Mouse (Mus musculus) heart, embryonic 16.5 days (tissue): Measurements from ENCODE around the gene Tubd1. TPM values are rescaled to one million over a fixed set of nuclear protein-coding genes. Genes with fewer than 3 reads are reported as not detected.

ENCODE experiments used
- ATAC-seq: fragments of 200-750 bp; cut with Nextera tagmentation; replicated peaks from 2 replicates; pipeline ENCODE4 v1.8.0; 2017; ENCODE audit warnings: moderate number of reproducible peaks; ENCODE audit not compliant: insufficient read depth, low FRiP score; ENCODE audit errors: extremely low read depth
- H3K27ac ChIP-seq: fragments of 300-500 bp; sonication (generic); 2 replicates; pipeline ENCODE4 v1.5.1; 2014; ENCODE audit warnings: mild to moderate bottlenecking, low read length, control low read depth, moderate library complexity
- H3K27me3 ChIP-seq: fragments of 300-500 bp; sonication (generic); 2 replicates; pipeline ENCODE4 v1.6.1; 2014; ENCODE audit warnings: low read length, mixed read lengths; ENCODE audit not compliant: control insufficient read depth, insufficient read depth
- H3K36me3 ChIP-seq: fragments of 300-500 bp; sonication (generic); 2 replicates; pipeline ENCODE4 v1.6.1; 2014; ENCODE audit not compliant: control insufficient read depth, insufficient read depth
- H3K4me1 ChIP-seq: fragments of 300-500 bp; sonication (generic); 2 replicates; pipeline ENCODE4 v1.6.1; 2014; ENCODE audit warnings: low read length, mixed read lengths; ENCODE audit not compliant: control insufficient read depth, insufficient read depth
- H3K4me2 ChIP-seq: fragments of 300-500 bp; sonication (generic); 2 replicates; pipeline ENCODE4 v1.6.1; 2014; ENCODE audit warnings: low read depth, mild to moderate bottlenecking, control low read depth, low read length
- H3K4me3 ChIP-seq: fragments of 300-500 bp; sonication (generic); 2 replicates; pipeline ENCODE4 v1.5.1; 2014; ENCODE audit warnings: mild to moderate bottlenecking, control low read depth, low read length
- H3K9ac ChIP-seq: fragments of 300-500 bp; sonication (generic); 2 replicates; pipeline ENCODE4 v1.6.1; 2014; ENCODE audit warnings: low read length, control low read depth
- H3K9me3 ChIP-seq: fragments of 300-500 bp; sonication (generic); replicated peaks from 2 replicates; pipeline ENCODE4 v1.6.1; 2016; ENCODE audit warnings: low read length; ENCODE audit not compliant: control insufficient read depth
- WGBS: fragments of 180-500 bp; shearing (Covaris S2); extraction: QIAGEN DNeasy Blood & Tissue Kit; methylation state at CpG from one replicate; pipeline ENCODE4 v1.1.7; 2014; 5-methylcytosine and 5-hydroxymethylcytosine counted together
- polyA plus RNA-seq: library from polyadenylated mRNA; unstranded; fragments of >200 nt; fragmentation: Nextera tagmentation; extraction: Ambion mirVana; gene quantifications from 2 replicates; pipeline ENCODE4 v1.2.1, GENCODE M21; 2015

The Tubd1 gene
- polyA plus RNA-seq, 1 experiment from 2014 or later = 13.6 TPM

- ATAC-seq = no peak
- Histone ChIP-seq H3K27me3 (no peaks in the 10 kb centered on the region), H3K27ac (peak overlapping the region; percentile 75), H3K4me2 (no peak overlapping the region), H3K36me3 (no peaks in the 10 kb centered on the region), H3K9me3 (no peaks in the 10 kb centered on the region), H3K4me3 (no peak overlapping the region), H3K4me1 (peaks cover 24% of the 10 kb centered on the region), H3K9ac (no peak overlapping the region)
- WGBS = 84% methylated on average over 2 of the region's 2 CpGs
Observed at GRCm38 (mm10) chr11:86591931-86592616, 47.3 kb downstream of the Tubd1 start.

DNA sequence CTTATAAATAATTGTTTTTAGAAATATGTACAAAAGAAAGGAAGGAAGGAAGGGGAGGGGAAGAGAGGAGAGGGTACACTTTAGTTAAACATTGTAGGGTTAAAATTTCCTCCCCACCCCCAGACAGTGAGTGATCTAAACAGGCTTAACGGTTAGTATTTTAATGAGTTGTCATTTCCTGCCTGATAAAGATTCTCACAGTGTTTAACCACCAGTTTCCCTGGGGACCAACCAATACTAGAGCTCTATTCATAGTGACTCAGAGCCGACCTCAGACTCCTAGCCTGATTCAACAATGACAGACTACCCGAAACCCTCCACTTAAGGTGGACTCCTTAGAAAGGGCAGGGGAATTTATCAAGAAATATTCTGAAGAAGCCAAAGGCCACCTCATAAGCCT is 48.2 kb downstream of the Tubd1 start:
- Histone ChIP-seq H3K4me3 (no peak overlapping the region), H3K36me3 (no peaks in the 10 kb centered on the region), H3K9ac (no peak overlapping the region), H3K27ac (peak overlapping the region; percentile 70), H3K27me3 (no peaks in the 10 kb centered on the region), H3K9me3 (no peaks in the 10 kb centered on the region), H3K4me2 (peak overlapping the region; percentile 27), H3K4me1 (peaks cover 17% of the 10 kb centered on the region)
- WGBS = 12% methylated on average over 3 of the region's 3 CpGs
- peak; percentile 68 for ATAC-seq

- WGBS = 62% methylated on average over 5 of the region's 5 CpGs
- no peaks in the 10 kb centered on the region for H3K9me3 ChIP-seq
- peak overlapping the region; percentile 70 for H3K27ac ChIP-seq
- peak overlapping the region; percentile 27 for H3K4me2 ChIP-seq
- H3K27me3 ChIP-seq = no peaks in the 10 kb centered on the region
- no peak overlapping the region for H3K4me3 ChIP-seq
- peaks cover 15% of the 10 kb centered on the region for H3K4me1 ChIP-seq
- H3K9ac ChIP-seq = no peak overlapping the region
- H3K36me3 ChIP-seq = no peaks in the 10 kb centered on the region
- no peak for ATAC-seq
Observed at GRCm38 (mm10) chr11:86593443-86593842, 48.7 kb downstream of the Tubd1 start.

DNA sequence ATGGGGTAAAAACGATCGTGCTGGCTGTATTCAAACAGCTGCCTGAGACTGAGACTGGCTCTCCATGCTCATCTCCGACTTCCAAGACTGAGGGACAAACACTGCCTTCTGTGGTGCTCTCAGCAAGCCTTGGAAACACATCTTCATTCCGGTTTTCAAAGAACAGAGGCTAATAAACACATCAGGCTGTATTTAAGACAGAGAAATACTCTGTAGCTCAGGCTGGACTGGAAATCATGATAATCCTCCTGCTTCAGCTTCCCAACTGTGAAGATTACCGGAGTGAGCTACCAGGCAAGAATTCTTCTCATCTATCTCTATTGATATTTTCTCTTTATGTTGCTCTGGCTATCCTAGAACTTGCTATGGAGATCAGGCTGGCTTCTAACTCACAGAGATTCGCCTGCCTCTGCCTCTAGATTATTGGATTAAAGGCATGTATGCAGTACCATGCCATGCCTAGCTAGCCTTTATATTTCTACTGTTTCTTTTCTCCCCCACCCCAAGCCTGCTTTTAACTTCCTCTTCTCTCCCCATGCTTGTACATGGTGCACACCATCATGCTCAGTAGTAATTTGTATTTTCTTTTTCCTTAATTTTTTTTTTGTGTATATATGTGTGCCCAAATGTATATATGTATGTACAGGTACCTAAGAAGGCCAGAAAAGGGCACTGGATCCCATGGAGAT is 49.5 kb downstream of the Tubd1 start:
- Histone ChIP-seq H3K36me3 (no peaks in the 10 kb centered on the region), H3K27ac (0 out of 2 replicates have a peak overlapping the region, but pooled peaks have one; percentile 59), H3K9me3 (no peaks in the 10 kb centered on the region), H3K27me3 (no peaks in the 10 kb centered on the region), H3K4me3 (no peak overlapping the region), H3K4me2 (no peak overlapping the region), H3K9ac (no peak overlapping the region), H3K4me1 (peaks cover 15% of the 10 kb centered on the region)
- 77% methylated on average over 6 of the region's 6 CpGs for WGBS
- ATAC-seq = no peak

- no peak overlapping the region for H3K27ac ChIP-seq
- no peaks in the 10 kb centered on the region for H3K27me3 ChIP-seq
- WGBS = 88% methylated on average over 6 of the region's 6 CpGs
- no peak for ATAC-seq
- H3K4me1 ChIP-seq = peaks cover 15% of the 10 kb centered on the region
- H3K4me3 ChIP-seq = no peak overlapping the region
- no peak overlapping the region for H3K9ac ChIP-seq
- H3K9me3 ChIP-seq = no peaks in the 10 kb centered on the region
- H3K4me2 ChIP-seq = no peak overlapping the region
- no peaks in the 10 kb centered on the region for H3K36me3 ChIP-seq
Observed at GRCm38 (mm10) chr11:86595366-86595765, 50.6 kb downstream of the Tubd1 start.

DNA sequence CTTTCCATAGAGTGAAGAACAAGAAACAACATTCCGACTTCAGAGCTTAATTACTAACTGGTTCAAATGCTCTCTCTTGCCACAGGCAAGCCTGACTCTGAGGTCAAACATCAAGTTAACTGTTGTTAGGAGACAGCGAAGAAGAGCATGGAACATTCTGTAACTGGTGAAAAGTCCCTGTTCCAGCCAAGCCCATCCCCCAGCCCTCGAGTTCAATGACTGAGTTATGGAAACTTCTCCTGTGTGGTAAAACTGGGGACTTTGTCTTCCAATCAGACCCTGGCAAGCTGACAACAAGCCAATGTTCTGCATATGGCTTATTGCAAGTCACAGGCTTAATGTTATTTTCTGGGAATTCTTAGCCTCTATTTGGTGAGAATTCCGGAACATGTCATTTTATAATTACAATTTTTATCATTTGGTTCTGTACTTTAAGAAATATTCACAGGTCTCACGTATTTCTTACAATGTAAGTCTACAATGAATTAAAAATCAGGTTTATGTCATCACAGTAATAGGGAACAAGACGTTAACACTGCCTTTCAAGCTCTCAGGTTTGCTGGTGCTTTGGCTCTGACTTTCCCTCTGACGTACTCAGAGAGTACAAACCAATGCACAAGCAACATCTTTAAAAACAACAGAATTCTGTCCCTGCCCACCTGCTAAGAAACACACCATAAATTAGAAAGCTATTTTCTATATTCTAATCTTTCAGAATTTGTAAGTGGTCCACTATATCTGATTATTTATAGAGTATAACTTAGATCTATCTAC is 51.6 kb downstream of the Tubd1 start:
- Histone ChIP-seq H3K4me3 (no peak overlapping the region), H3K27me3 (no peaks in the 10 kb centered on the region), H3K27ac (0 out of 2 replicates have a peak overlapping the region, but pooled peaks have one; percentile 30), H3K9ac (no peak overlapping the region), H3K36me3 (no peaks in the 10 kb centered on the region), H3K9me3 (no peaks in the 10 kb centered on the region), H3K4me1 (peaks cover 15% of the 10 kb centered on the region), H3K4me2 (no peak overlapping the region)
- WGBS = 71% methylated on average over 7 of the region's 7 CpGs
- ATAC-seq = no peak

- H3K4me1 ChIP-seq = peaks cover 15% of the 10 kb centered on the region
Observed at GRCm38 (mm10) chr11:86596976-86597375, 52.2 kb downstream of the Tubd1 start.

GRCm38 (mm10) chr11:86598154-86598553 is 53.4 kb downstream of the Tubd1 start:
- Histone ChIP-seq H3K9ac (no peak overlapping the region), H3K4me2 (no peak overlapping the region), H3K9me3 (no peaks in the 10 kb centered on the region), H3K27me3 (no peaks in the 10 kb centered on the region), H3K4me1 (0 out of 2 replicates have a peak, but pooled peaks cover 9% of the 10 kb centered on the region), H3K36me3 (no peaks in the 10 kb centered on the region), H3K27ac (no peak overlapping the region), H3K4me3 (no peak overlapping the region)
- 92% methylated on average over 5 of the region's 5 CpGs for WGBS
- ATAC-seq = no peak

More at GRCm38 (mm10) chr11:86596976-86597375, 52.2 kb downstream of the Tubd1 start:
- no peak overlapping the region for H3K27ac ChIP-seq
- no peaks in the 10 kb centered on the region for H3K9me3 ChIP-seq
- H3K36me3 ChIP-seq = no peaks in the 10 kb centered on the region
- no peak overlapping the region for H3K4me2 ChIP-seq
- WGBS = 84% methylated on average over 3 of the region's 3 CpGs
- no peak overlapping the region for H3K9ac ChIP-seq
- no peaks in the 10 kb centered on the region for H3K27me3 ChIP-seq
- H3K4me3 ChIP-seq = no peak overlapping the region
- no peak for ATAC-seq

DNA sequence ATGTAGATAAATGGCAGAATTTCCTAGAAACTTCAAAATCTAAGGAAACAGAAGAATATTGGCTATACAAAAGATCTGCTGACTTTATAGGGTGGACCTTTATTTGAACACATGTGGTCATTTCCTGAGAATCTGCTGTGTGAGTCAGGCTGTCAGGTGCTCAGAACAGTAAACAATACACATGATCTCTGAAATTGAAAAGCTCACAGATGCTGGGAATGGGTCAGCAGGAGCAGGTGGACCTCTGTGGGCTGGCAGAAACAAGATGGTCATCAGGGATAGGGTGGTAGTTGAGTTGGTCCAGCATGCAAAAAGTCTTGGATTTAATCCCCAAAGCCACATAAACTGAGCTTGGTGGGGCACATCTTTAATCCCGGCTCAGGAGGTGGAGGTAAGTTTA is 53.8 kb downstream of the Tubd1 start:
- H3K4me3 ChIP-seq = no peak overlapping the region
- 0 out of 2 replicates have a peak, but pooled peaks cover 5% of the 10 kb centered on the region for H3K4me1 ChIP-seq
- no peaks in the 10 kb centered on the region for H3K36me3 ChIP-seq
- H3K27ac ChIP-seq = no peak overlapping the region
- no peaks in the 10 kb centered on the region for H3K9me3 ChIP-seq
- no peak overlapping the region for H3K4me2 ChIP-seq
- ATAC-seq = no peak
- WGBS = 91% methylated on average over 1 of the region's 1 CpGs
- no peaks in the 10 kb centered on the region for H3K27me3 ChIP-seq
- no peak overlapping the region for H3K9ac ChIP-seq
